Mouse (Mus musculus) layer of hippocampus, adult 11-12 months (tissue): Measurements from ENCODE around the gene Rtn1.

Experiments used
- DNase-seq: peaks from one replicate; pipeline ENCODE4 v3.0.0; 2022; ENCODE audit warnings: low spot score

Gene Rtn1

DNA sequence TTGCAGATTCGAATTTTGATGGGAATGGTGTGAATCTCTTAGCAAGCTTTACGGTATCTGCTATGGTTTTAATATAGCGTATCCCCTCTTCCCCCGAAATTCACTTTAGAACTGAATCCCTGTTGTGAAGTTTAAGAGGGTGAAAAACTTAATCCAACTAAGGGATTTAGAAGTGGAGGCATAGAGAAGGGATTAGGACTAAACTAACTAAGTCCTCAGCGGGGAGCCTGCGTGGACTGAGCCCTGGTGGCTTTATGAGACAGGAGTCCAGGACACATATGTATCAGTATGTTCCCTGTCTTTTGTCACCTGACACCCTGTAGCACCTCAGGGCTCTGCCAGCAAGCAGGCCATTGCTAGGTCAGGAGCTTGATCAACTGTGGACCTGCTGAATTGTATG, 181.1 kb downstream of the Rtn1 start:
- no peak for DNase-seq

DNA sequence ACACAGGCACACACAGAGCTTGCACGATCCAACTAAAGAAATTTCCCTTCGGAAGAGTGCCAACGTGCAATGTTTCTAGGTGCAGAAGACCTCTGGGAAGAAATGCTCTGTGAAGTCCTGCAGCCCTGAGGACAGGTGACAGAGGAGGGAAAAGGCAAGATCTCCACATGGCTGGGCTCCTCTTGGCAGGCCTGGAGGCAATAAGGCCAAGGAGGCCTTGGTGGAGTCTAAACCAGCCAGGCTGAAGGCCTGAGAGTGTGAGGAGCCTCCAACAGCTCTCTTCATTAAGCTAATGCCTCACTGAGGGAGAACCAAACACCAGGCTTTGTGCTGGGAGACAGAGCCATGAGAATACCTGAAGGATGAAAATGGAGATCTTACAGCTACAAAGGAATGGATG, 183.5 kb downstream of the Rtn1 start:
- DNase-seq = no peak

DNA sequence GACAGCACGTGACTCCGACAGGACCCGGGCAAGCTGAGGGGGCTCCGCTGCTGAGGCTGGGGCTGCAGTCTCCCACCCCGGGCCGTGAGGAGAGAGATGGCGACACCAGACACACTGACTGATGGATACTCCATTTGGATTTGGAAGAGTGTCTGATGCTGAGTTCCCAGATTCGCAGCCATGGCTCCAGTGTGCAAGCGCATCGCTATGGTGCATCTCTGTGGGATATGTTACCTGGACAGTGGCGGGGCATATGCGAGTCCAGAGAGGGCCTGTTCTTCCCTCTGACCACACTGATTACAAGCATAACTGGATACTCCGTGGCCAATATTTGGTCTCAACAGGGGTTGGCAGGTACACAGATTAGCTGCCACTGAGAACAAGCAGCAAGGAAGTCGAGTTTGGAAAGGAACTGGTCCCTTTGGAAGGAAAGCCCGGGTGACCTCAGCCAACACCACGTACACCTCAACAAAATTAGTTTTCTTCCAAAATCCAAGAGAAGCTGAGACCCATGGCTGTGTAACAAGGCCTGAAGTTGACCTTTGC, 185.2 kb downstream of the Rtn1 start:
- DNase-seq = no peak

- no peak for DNase-seq
Observed at GRCm38 (mm10) chr12:72213554-72213953, 195.3 kb downstream of the Rtn1 start.

GRCm38 (mm10) chr12:72200828-72201227, 208.0 kb downstream of the Rtn1 start:
- DNase-seq = no peak

DNA sequence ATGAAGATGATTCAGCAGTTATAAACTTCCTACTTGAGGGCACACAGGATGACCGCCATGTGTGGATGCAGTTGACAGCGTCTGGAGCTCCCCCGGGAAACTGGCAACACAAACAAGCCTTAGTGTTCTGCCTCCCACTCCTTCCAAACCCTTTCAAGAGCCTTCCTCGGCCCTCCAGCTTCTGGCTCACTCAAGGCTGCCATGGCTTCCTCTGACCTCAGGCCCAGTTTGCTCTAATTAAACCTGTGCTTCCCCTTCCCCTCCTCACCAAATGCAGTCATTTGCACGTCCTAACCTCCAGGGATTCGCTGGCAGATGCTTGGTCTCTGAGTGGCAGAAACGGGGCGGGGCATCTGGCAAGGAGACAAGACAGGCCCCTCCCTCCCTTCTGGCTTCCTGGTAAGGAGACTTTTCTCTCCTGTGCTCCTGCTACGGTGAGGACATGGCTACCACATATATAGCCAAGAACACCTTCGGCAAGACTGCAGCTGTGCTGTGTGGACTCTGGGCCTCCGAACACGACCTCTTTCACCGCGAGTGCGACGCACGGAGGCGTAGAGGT, 210.8 kb downstream of the Rtn1 start:
- no peak for DNase-seq

DNA sequence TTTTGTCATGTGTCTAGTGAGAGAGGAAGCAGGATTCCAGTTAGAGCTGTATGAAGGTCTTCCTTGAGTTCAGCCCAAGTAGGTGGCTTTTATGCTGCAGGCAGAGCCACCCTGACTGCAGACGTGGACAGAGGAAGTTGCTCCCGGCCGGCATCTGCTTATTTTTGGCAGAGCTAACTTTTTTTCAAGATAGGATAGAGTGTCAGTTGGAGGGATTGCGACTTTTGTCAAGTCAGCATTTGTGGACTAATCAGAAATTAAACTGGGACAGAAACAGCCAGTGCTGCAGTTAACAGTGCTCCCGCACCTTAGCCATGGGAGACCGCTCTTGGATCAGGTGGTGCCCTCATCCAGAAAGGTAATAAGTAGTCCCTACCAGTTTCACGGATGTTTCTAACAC, 211.4 kb downstream of the Rtn1 start:
- DNase-seq = no peak

- no peak for DNase-seq
Observed at GRCm38 (mm10) chr12:72184929-72185328, 223.9 kb downstream of the Rtn1 start, which contains the start of gene Ccdc175. Gene Ccdc175, minus strand, starts transcription at chr12:72185029.

GRCm38 (mm10) chr12:72179561-72179960, 229.3 kb downstream of the Rtn1 start:
- DNase-seq = no peak

GRCm38 (mm10) chr12:72178322-72178721, 230.5 kb downstream of the Rtn1 start:
- DNase-seq = no peak
